Mouse (Mus musculus) heart, postnatal 0 days (tissue): ENCODE results near the gene Osbpl2. TPM values are rescaled to one million over a fixed set of nuclear protein-coding genes. Genes with fewer than 3 reads are reported as not detected.

Experiments
- ATAC-seq: fragments of 200-750 bp; cut with Nextera tagmentation; 2 replicates; pipeline ENCODE4 v1.8.0; 2017; ENCODE audit warnings: low read depth, moderate number of reproducible peaks, moderate library complexity; ENCODE audit not compliant: insufficient read depth
- DNase-seq: peaks from one replicate; pipeline ENCODE4 v3.0.0-alpha.2; 2016; ENCODE audit warnings: low spot score
- H3K27ac ChIP-seq: fragments of 300-500 bp; sonication (generic); 2 replicates; pipeline ENCODE4 v1.5.1; 2014; ENCODE audit warnings: low read depth, mild to moderate bottlenecking
- H3K27me3 ChIP-seq: fragments of 300-500 bp; sonication (generic); 2 replicates; pipeline ENCODE4 v1.6.1; 2014; ENCODE audit warnings: low read length, mixed read lengths; ENCODE audit not compliant: control insufficient read depth, insufficient read depth
- H3K36me3 ChIP-seq: fragments of 300-500 bp; sonication (generic); replicated peaks from 2 replicates; pipeline ENCODE4 v1.6.1; 2014; ENCODE audit warnings: low read length, mixed read lengths; ENCODE audit not compliant: control insufficient read depth, insufficient read depth
- H3K4me1 ChIP-seq: fragments of 300-500 bp; sonication (generic); 2 replicates; pipeline ENCODE4 v1.6.1; 2014; ENCODE audit warnings: antibody characterized with exemption; ENCODE audit not compliant: control insufficient read depth, insufficient read depth
- H3K4me2 ChIP-seq: fragments of 300-500 bp; sonication (generic); 2 replicates; pipeline ENCODE4 v1.6.1; 2014; ENCODE audit warnings: low read depth, mild to moderate bottlenecking, low read length, moderate library complexity
- H3K4me3 ChIP-seq: fragments of 300-500 bp; sonication (generic); 2 replicates; pipeline ENCODE4 v1.5.1; 2014; ENCODE audit warnings: low read depth, low read length
- H3K9ac ChIP-seq: fragments of 300-500 bp; sonication (generic); replicated peaks from 2 replicates; pipeline ENCODE4 v1.6.1; 2014; ENCODE audit warnings: low read depth, low read length, mixed read lengths
- H3K9me3 ChIP-seq: fragments of 300-500 bp; sonication (generic); replicated peaks from 2 replicates; pipeline ENCODE4 v1.6.1; 2016; ENCODE audit warnings: low read length; ENCODE audit not compliant: control insufficient read depth
- CTCF ChIP-seq: IDR thresholded peaks from 2 replicates; pipeline ENCODE4 v1.5.1; 2016; ENCODE audit warnings: antibody characterized with exemption, control low read depth, low read depth
- EP300 ChIP-seq: IDR thresholded peaks from 2 replicates; pipeline ENCODE4 v1.6.1; 2016; ENCODE audit warnings: antibody characterized with exemption, low read depth
- WGBS: fragments of 180-500 bp; shearing (Covaris S2); extraction: QIAGEN DNeasy Blood & Tissue Kit; methylation state at CpG from one replicate; pipeline ENCODE4 v1.1.7; 2014; 5-methylcytosine and 5-hydroxymethylcytosine counted together
- polyA plus RNA-seq: library from polyadenylated mRNA; unstranded; fragments of >200 nt; fragmentation: Nextera tagmentation; extraction: Ambion mirVana; gene quantifications from 2 replicates; pipeline ENCODE4 v1.2.1, GENCODE M21; 2015
- total RNA-seq: library from RNA; depleted of rRNA; stranded (reverse); fragments of >200 nt; gene quantifications from 2 replicates; pipeline ENCODE4 v1.2.3, GENCODE M21; 2014; ENCODE audit warnings: low replicate concordance

Osbpl2 gene
- total and polyA plus RNA-seq, 2 experiments from 2014 or later = 30.2 to 32.4 TPM

GRCm38 (mm10) chr2:180184752-180185109 is 65.6 kb downstream of the Osbpl2 start:
- Histone ChIP-seq H3K36me3 (peaks cover 38% of the 10 kb centered on the region), H3K4me2 (no peak overlapping the region), H3K4me3 (no peak overlapping the region), H3K27me3 (no peaks in the 10 kb centered on the region), H3K9ac (no peak overlapping the region), H3K27ac (no peak overlapping the region), H3K4me1 (no peaks in the 10 kb centered on the region), H3K9me3 (no peaks in the 10 kb centered on the region)
- WGBS = 77% methylated on average over 6 of the region's 6 CpGs
- ATAC-seq = no peak
- no peak for DNase-seq
- TF ChIP-seq EP300 = no peak

GRCm38 (mm10) chr2:180185686-180186085 is 66.6 kb downstream of the Osbpl2 start:
- H3K27ac ChIP-seq = no peak overlapping the region
- H3K4me2 ChIP-seq = no peak overlapping the region
- no peak for TF ChIP-seq CTCF
- peaks cover 39% of the 10 kb centered on the region for H3K36me3 ChIP-seq
- no peaks in the 10 kb centered on the region for H3K9me3 ChIP-seq
- 89% methylated on average over 14 of the region's 14 CpGs for WGBS
- no peak for ATAC-seq
- no peaks in the 10 kb centered on the region for H3K27me3 ChIP-seq
- H3K9ac ChIP-seq = no peak overlapping the region
- DNase-seq = no peak
- no peaks in the 10 kb centered on the region for H3K4me1 ChIP-seq
- H3K4me3 ChIP-seq = no peak overlapping the region

GRCm38 (mm10) chr2:180187362-180187761 is 68.3 kb downstream of the Osbpl2 start:
- H3K4me1 ChIP-seq = no peaks in the 10 kb centered on the region
- no peak overlapping the region for H3K4me2 ChIP-seq
- DNase-seq = no peak
- H3K9ac ChIP-seq = no peak overlapping the region
- 89% methylated on average over 11 of the region's 11 CpGs for whole genome bisulfite sequencing
- H3K27me3 ChIP-seq = no peaks in the 10 kb centered on the region
- H3K36me3 ChIP-seq = peaks cover 45% of the 10 kb centered on the region
- H3K4me3 ChIP-seq = no peak overlapping the region
- ATAC-seq = no peak
- TF ChIP-seq CTCF = no peak
- no peak for TF ChIP-seq EP300
- no peak overlapping the region for H3K27ac ChIP-seq
- no peaks in the 10 kb centered on the region for H3K9me3 ChIP-seq

- ATAC-seq = no peak; the same call in 1 of the 2 replicates
- Histone ChIP-seq H3K9ac (no peak overlapping the region), H3K9me3 (no peaks in the 10 kb centered on the region), H3K4me3 (no peak overlapping the region), H3K27ac (no peak overlapping the region), H3K27me3 (no peaks in the 10 kb centered on the region), H3K36me3 (peaks cover 48% of the 10 kb centered on the region), H3K4me2 (no peak overlapping the region), H3K4me1 (no peaks in the 10 kb centered on the region)
- TF ChIP-seq CTCF (no peak), EP300 (no peak)
- DNase-seq = no peak
- WGBS = 68% methylated on average over 10 of the region's 12 CpGs
Measured at GRCm38 (mm10) chr2:180196610-180197322, 77.7 kb downstream of the Osbpl2 start.

GRCm38 (mm10) chr2:180197323-180198037 is 78.4 kb downstream of the Osbpl2 start:
- 80% methylated on average over 10 of the region's 10 CpGs for WGBS
- no peaks in the 10 kb centered on the region for H3K9me3 ChIP-seq
- DNase-seq = no peak
- H3K27ac ChIP-seq = no peak overlapping the region
- H3K27me3 ChIP-seq = no peaks in the 10 kb centered on the region
- TF ChIP-seq EP300 = no peak
- no peak for TF ChIP-seq CTCF
- no peaks in the 10 kb centered on the region for H3K4me1 ChIP-seq
- ATAC-seq = no peak
- peaks cover 49% of the 10 kb centered on the region for H3K36me3 ChIP-seq
- no peak overlapping the region for H3K4me2 ChIP-seq
- H3K4me3 ChIP-seq = no peak overlapping the region
- no peak overlapping the region for H3K9ac ChIP-seq

- no peaks in the 10 kb centered on the region for H3K9me3 ChIP-seq
- no peaks in the 10 kb centered on the region for H3K27me3 ChIP-seq
- no peak overlapping the region for H3K4me3 ChIP-seq
- WGBS = 91% methylated on average over 10 of the region's 10 CpGs
- TF ChIP-seq CTCF (no peak), EP300 (no peak)
- ATAC-seq (no peak), DNase-seq (no peak)
- H3K9ac ChIP-seq = no peak overlapping the region
- no peaks in the 10 kb centered on the region for H3K4me1 ChIP-seq
- no peak overlapping the region for H3K27ac ChIP-seq
- peaks cover 36% of the 10 kb centered on the region for H3K36me3 ChIP-seq
- H3K4me2 ChIP-seq = no peak overlapping the region
Measured at GRCm38 (mm10) chr2:180198782-180199181, 79.7 kb downstream of the Osbpl2 start.
